Comparison of ENCODE assay signal across 22 mouse cellular contexts in the genomic region with DNA sequence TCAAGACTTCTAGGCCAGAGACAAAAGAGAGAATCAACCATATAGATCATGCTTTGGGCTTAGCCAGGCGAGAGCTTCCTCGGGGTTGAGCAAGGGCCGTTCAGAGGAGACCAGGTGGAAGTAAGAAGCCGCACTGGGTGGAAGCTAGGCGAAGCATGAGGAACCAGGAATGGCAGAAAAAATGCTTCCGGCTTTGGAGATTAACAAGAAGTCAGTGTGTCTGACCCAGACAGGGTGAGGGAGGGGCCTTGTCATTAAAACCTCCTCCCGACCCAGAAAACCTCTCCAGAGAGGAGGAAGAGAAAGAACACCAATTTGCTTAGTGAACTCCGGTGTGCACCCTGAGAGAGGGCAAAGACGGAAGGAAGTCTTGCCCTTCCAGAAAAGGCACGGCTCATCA. TPM values are rescaled to one million over a fixed set of nuclear protein-coding genes. Genes with fewer than 3 reads are reported as not detected.
DNase-seq lines count a peak whose midpoint lies in the region; ATAC-seq lines count a peak whose summit lies in the region.
"Had no signal": no experiment of that assay in that cellular context is flagged by ENCODE, and none has a peak within 500 bp of the region (broad histone marks: within the 10 kb centered on the region; RNA-seq: fewer than 3 reads in every experiment).

No protein-coding gene starts in this region.

- no peaks in the 10 kb centered on the region for H3K27me3 ChIP-seq in kidney, embryonic 15.5 days
- H3K27me3 ChIP-seq in limb, embryonic 10.5 days (ENCODE audit: low read depth, poor library complexity, severe bottlenecking), result no peaks in the 10 kb centered on the region
- H3K27me3 ChIP-seq: forebrain, embryonic 15.5 days; heart, embryonic 13.5 days; hindbrain, embryonic 12.5 days had no signal

- 0 out of 2 replicates have a peak, but pooled peaks cover 3% of the 10 kb centered on the region for H3K4me1 ChIP-seq in kidney, embryonic 15.5 days
- peaks cover 10% of the 10 kb centered on the region for H3K4me1 ChIP-seq in limb, embryonic 10.5 days
- H3K4me1 ChIP-seq: forebrain, embryonic 15.5 days; heart, embryonic 13.5 days; hindbrain, embryonic 12.5 days had no signal

- no peaks in the 10 kb centered on the region for H3K36me3 ChIP-seq in kidney, embryonic 15.5 days
- no peaks in the 10 kb centered on the region for H3K36me3 ChIP-seq in limb, embryonic 10.5 days
- H3K36me3 ChIP-seq: forebrain, embryonic 15.5 days; G1E; heart, embryonic 13.5 days; hindbrain, embryonic 12.5 days had no signal

- H3K9ac ChIP-seq in kidney, embryonic 15.5 days, result no peak overlapping the region
- H3K9ac ChIP-seq: forebrain, embryonic 15.5 days; heart, embryonic 13.5 days; hindbrain, embryonic 12.5 days had no signal

- DNase-seq in kidney, postnatal 14 days, result no peak
- no peak for DNase-seq in limb, embryonic 10.5 days (ENCODE audit: low spot score)
- DNase-seq in c-Kit-positive CD71-positive TER-119-positive erythroid progenitor cells, embryonic 14.5 days (ENCODE audit: low spot score), result no peak
- DNase-seq in layer of hippocampus, postnatal 10 days (ENCODE audit: low spot score in 2 of 2), result no peak
- DNase-seq: adrenal gland, postnatal 14 days; cerebellum, adult 18-20 months; cerebellum, adult 9-11 months; gastrocnemius, postnatal 14 days; heart, postnatal 36 days had no signal

- 80% methylated on average over 10 of the region's 10 CpGs for WGBS in kidney, embryonic 15.5 days
- 93% methylated on average over 10 of the region's 10 CpGs for WGBS in limb, embryonic 10.5 days

- no peak overlapping the region for H3K4me3 ChIP-seq in kidney, embryonic 15.5 days (replicated peaks)
- H3K4me3 ChIP-seq in limb, embryonic 10.5 days, result no peak overlapping the region
- H3K4me3 ChIP-seq: forebrain, embryonic 15.5 days; heart, embryonic 13.5 days; hindbrain, embryonic 12.5 days had no signal

- ATAC-seq in kidney, embryonic 15.5 days (replicated peaks; ENCODE audit: low FRiP score), result no peak
- peak; percentile 47 for ATAC-seq in activated CD4-positive, CD25-positive, alpha-beta regulatory T cell, adult 4 months
- ATAC-seq: forebrain, embryonic 15.5 days; hindbrain, embryonic 16.5 days had no signal

- H3K4me2 ChIP-seq in kidney, embryonic 15.5 days, result no peak overlapping the region
- H3K4me2 ChIP-seq: forebrain, embryonic 15.5 days; heart, embryonic 13.5 days; hindbrain, embryonic 12.5 days had no signal

- peak overlapping the region; percentile 27; the same call in 1 of the 2 replicates for H3K27ac ChIP-seq in kidney, embryonic 15.5 days
- peak overlapping the region; percentile 34; the same call in 1 of the 2 replicates for H3K27ac ChIP-seq in limb, embryonic 10.5 days
- H3K27ac ChIP-seq: forebrain, embryonic 15.5 days; heart, embryonic 13.5 days; hindbrain, embryonic 12.5 days had no signal

- H3K9me3 ChIP-seq in kidney, embryonic 15.5 days (replicated peaks), result no peaks in the 10 kb centered on the region
- no peaks in the 10 kb centered on the region for H3K9me3 ChIP-seq in limb, embryonic 10.5 days (replicated peaks)
- H3K9me3 ChIP-seq: forebrain, embryonic 15.5 days; heart, embryonic 13.5 days; hindbrain, embryonic 12.5 days had no signal

RNA-seq across cellular contexts. Expression of a gene that starts 8.9 kb away (rescaled TPM):
- not detected in 2 replicates for polyA plus RNA-seq in kidney, embryonic 15.5 days (2015; fragmentation: Nextera tagmentation; extraction: Ambion mirVana)
- 10 to 100 TPM; 12.6 to 13.9 TPM for polyA plus RNA-seq in activated CD4-positive, CD25-positive, alpha-beta regulatory T cell, adult 4 months (2017; shearing (Covaris generic))
- polyA plus RNA-seq in limb, embryonic 10.5 days (2016; fragmentation: Nextera tagmentation; extraction: Ambion mirVana), result not detected in 2 replicates
- total RNA-seq in layer of hippocampus, postnatal 10 days (2021), result not detected
- total RNA-seq: adrenal gland, postnatal 14 days; CH12.LX; gastrocnemius, postnatal 14 days; heart, postnatal 36 days had no signal
- polyA plus RNA-seq: embryonic facial prominence, embryonic 11.5 days; forebrain, embryonic 11.5 days; forebrain, embryonic 15.5 days; G1E; gonadal fat pad, adult 2 months; heart, embryonic 13.5 days; heart, postnatal 0 days; hindbrain, embryonic 12.5 days; hindbrain, embryonic 16.5 days; intestine, embryonic 14.5 days had no signal

RNA-seq across cellular contexts. Expression of a gene that starts 43.6 kb away (rescaled TPM):
- polyA plus RNA-seq in kidney, embryonic 15.5 days (2015; fragmentation: Nextera tagmentation; extraction: Ambion mirVana), result 16.7 and 20.8 TPM in 2 replicates
- polyA plus RNA-seq in activated CD4-positive, CD25-positive, alpha-beta regulatory T cell, adult 4 months (2017; shearing (Covaris generic)), result not detected
- 13.9 and 14.9 TPM in 2 replicates for polyA plus RNA-seq in limb, embryonic 10.5 days (2016; fragmentation: Nextera tagmentation; extraction: Ambion mirVana)
- total RNA-seq in layer of hippocampus, postnatal 10 days (2021), result 10 to 100 TPM; 23.3 to 27.6 TPM
- total RNA-seq: CH12.LX, G1E had no signal
- polyA plus RNA-seq: G1E had no signal

RNA-seq across cellular contexts. Expression of a gene that starts 58.9 kb away (rescaled TPM):
- polyA plus RNA-seq in kidney, embryonic 15.5 days (2015; fragmentation: Nextera tagmentation; extraction: Ambion mirVana), result 51.5 and 60.6 TPM in 2 replicates
- polyA plus RNA-seq in activated CD4-positive, CD25-positive, alpha-beta regulatory T cell, adult 4 months (2017; shearing (Covaris generic)), result 100 to 1,000 TPM; 105 to 149 TPM
- polyA plus RNA-seq in limb, embryonic 10.5 days (2016; fragmentation: Nextera tagmentation; extraction: Ambion mirVana), result 56.5 and 59.5 TPM in 2 replicates
- 10 to 100 TPM; 32.5 to 33.7 TPM for total RNA-seq in layer of hippocampus, postnatal 10 days (2021)

RNA-seq across cellular contexts. Expression of a gene that starts 59.0 kb away (rescaled TPM):
- 72.6 and 75.5 TPM in 2 replicates for polyA plus RNA-seq in kidney, embryonic 15.5 days (2015; fragmentation: Nextera tagmentation; extraction: Ambion mirVana)
- 10 to 100 TPM; 50.0 to 55.7 TPM for polyA plus RNA-seq in activated CD4-positive, CD25-positive, alpha-beta regulatory T cell, adult 4 months (2017; shearing (Covaris generic))
- polyA plus RNA-seq in limb, embryonic 10.5 days (2016; fragmentation: Nextera tagmentation; extraction: Ambion mirVana), result 93.1 and 111 TPM in 2 replicates
- total RNA-seq in layer of hippocampus, postnatal 10 days (2021), result 10 to 100 TPM; 30.4 to 31.4 TPM

Comparison
In these comparisons a context has a peak if more than half of its experiments do, and no peak if none do; other contexts are left out.
1. RNA of a gene that starts 8.9 kb away (polyA plus RNA-seq): 12.6 to 13.9 TPM in activated CD4-positive, CD25-positive, alpha-beta regulatory T cell, adult 4 months; not detected in kidney, embryonic 15.5 days and not detected in limb, embryonic 10.5 days; every median in the first group is over 10 times any median in the second.
2. RNA of a gene that starts 43.6 kb away (polyA plus RNA-seq): 16.7 to 20.8 TPM in kidney, embryonic 15.5 days and 13.9 to 14.9 TPM in limb, embryonic 10.5 days; not detected in activated CD4-positive, CD25-positive, alpha-beta regulatory T cell, adult 4 months; every median in the first group is over 10 times any median in the second.